Mouse (Mus musculus) limb, embryonic 14.5 days (tissue): ENCODE measurements at regions not wholly inside any gene's neighbourhood (a gene's known extent, or its start where the extent isn't known, plus 50 kb on each side); places are given as distances from the start of the nearest gene placed in this dataset.
"Not testable (repeated sequence)": the region's sequence is repeated elsewhere in the genome, so short reads cannot be mapped to it uniquely, and the experiment has no call there.

Experiments
- ATAC-seq: fragments of 200-750 bp; cut with Nextera tagmentation; 2 replicates; pipeline ENCODE4 v1.8.0; 2017; ENCODE audit warnings: low read depth, moderate number of reproducible peaks, moderate TSS enrichment; ENCODE audit not compliant: low FRiP score
- DNase-seq: peaks from one replicate; pipeline ENCODE4 v3.0.0-alpha.2; 2015; ENCODE audit warnings: low spot score
- H3K27ac ChIP-seq: fragments of 300-500 bp; sonication (generic); replicated peaks from 2 replicates; pipeline ENCODE4 v1.5.1; 2014; ENCODE audit warnings: low read depth, mild to moderate bottlenecking, low read length, moderate library complexity, mixed read lengths
- H3K27me3 ChIP-seq: fragments of 300-500 bp; sonication (generic); 2 replicates; pipeline ENCODE4 v1.6.1; 2014; ENCODE audit warnings: low read length, mixed read lengths; ENCODE audit not compliant: control insufficient read depth, insufficient read depth
- H3K36me3 ChIP-seq: fragments of 300-500 bp; sonication (generic); 2 replicates; pipeline ENCODE4 v1.6.1; 2014; ENCODE audit warnings: mild to moderate bottlenecking, low read length, moderate library complexity, mixed read lengths; ENCODE audit not compliant: control insufficient read depth, insufficient read depth
- H3K4me1 ChIP-seq: fragments of 300-500 bp; sonication (generic); 2 replicates; pipeline ENCODE4 v1.6.1; 2014; ENCODE audit warnings: antibody characterized with exemption, low read length, mixed read lengths; ENCODE audit not compliant: control insufficient read depth, insufficient read depth
- H3K4me2 ChIP-seq: fragments of 300-500 bp; sonication (generic); replicated peaks from 2 replicates; pipeline ENCODE4 v1.6.1; 2014; ENCODE audit warnings: low read depth, mild to moderate bottlenecking, low read length, moderate library complexity; ENCODE audit not compliant: severe bottlenecking
- H3K4me3 ChIP-seq: fragments of 300-500 bp; sonication (generic); replicated peaks from 2 replicates; pipeline ENCODE4 v1.5.1; 2014; ENCODE audit warnings: low read length
- H3K9ac ChIP-seq: fragments of 300-500 bp; sonication (generic); 2 replicates; pipeline ENCODE4 v1.6.1; 2014; ENCODE audit warnings: mild to moderate bottlenecking, low read depth, low read length, moderate library complexity; ENCODE audit not compliant: severe bottlenecking
- H3K9me3 ChIP-seq: fragments of 300-500 bp; sonication (generic); 2 replicates; pipeline ENCODE4 v1.6.1; 2016; ENCODE audit warnings: low read length; ENCODE audit not compliant: control insufficient read depth
- POLR2A ChIP-seq: fragments of 200-500 bp; IDR thresholded peaks from 2 replicates; pipeline ENCODE4 v1.8.0; 2012; ENCODE audit warnings: inconsistent platforms, mild to moderate bottlenecking, moderate library complexity, borderline replicate concordance; ENCODE audit not compliant: insufficient read depth, insufficient read length; ENCODE audit errors: extremely low read depth
- WGBS: fragments of 180-500 bp; shearing (Covaris S2); extraction: QIAGEN DNeasy Blood & Tissue Kit; methylation state at CpG from one replicate; pipeline ENCODE4 v1.1.7; 2014; 5-methylcytosine and 5-hydroxymethylcytosine counted together

DNA sequence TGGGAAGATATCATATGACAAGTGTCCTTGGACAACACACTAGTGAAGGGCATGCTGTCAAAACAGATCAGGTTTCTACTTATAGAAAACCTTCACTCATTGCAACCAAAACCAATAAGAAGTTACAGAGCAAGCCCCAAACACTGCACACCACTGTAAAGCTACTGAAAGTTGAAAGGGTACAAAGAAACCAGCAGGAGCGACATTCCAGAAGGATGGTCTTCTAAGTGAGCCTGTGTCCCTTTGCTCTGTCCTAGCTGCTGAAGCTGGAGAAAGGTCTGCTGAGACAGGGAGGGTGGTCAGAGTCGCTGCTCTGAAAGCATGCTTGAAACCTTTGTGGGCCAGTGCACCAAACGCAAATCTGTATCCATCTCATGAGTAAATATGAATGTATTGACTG, 611.3 kb upstream of the Chrm3 start:
- ATAC-seq, result no peak
- TF ChIP-seq POLR2A, result no peak
- Histone ChIP-seq H3K4me2 (no peak overlapping the region), H3K9ac (no peak overlapping the region), H3K9me3 (no peaks in the 10 kb centered on the region), H3K27ac (no peak overlapping the region), H3K4me3 (no peak overlapping the region), H3K36me3 (no peaks in the 10 kb centered on the region), H3K27me3 (no peaks in the 10 kb centered on the region), H3K4me1 (no peaks in the 10 kb centered on the region)
- no peak for DNase-seq
- whole genome bisulfite sequencing, result 74% methylated on average over 3 of the region's 3 CpGs

DNA sequence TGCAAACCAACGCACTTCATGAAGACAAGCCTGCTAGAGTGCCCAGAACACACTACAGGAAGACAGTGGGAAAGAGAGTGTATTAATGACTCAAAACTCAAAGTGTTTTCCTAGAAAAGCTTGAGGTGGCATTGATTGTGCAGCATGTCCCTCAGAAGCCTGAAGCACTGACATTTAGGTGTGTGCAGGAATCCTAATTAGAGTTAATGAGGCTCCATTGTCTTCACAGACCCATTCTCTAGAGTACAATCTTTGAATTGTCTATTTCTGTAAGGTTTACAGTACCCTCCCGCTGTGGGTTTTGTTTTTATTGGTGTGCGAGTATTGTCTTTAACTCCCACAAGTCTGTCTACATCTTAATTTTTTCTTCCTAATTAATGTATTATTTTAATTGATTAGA, 610.1 kb upstream of the Chrm3 start:
- no peaks in the 10 kb centered on the region for H3K9me3 ChIP-seq
- H3K4me2 ChIP-seq, result no peak overlapping the region
- no peaks in the 10 kb centered on the region for H3K36me3 ChIP-seq
- WGBS, result 87% methylated on average over 3 of the region's 3 CpGs
- no peak for DNase-seq
- no peak for TF ChIP-seq POLR2A
- H3K4me1 ChIP-seq, result no peaks in the 10 kb centered on the region
- no peak for ATAC-seq
- H3K9ac ChIP-seq, result no peak overlapping the region
- H3K27me3 ChIP-seq, result no peaks in the 10 kb centered on the region
- H3K27ac ChIP-seq, result no peak overlapping the region
- no peak overlapping the region for H3K4me3 ChIP-seq

DNA sequence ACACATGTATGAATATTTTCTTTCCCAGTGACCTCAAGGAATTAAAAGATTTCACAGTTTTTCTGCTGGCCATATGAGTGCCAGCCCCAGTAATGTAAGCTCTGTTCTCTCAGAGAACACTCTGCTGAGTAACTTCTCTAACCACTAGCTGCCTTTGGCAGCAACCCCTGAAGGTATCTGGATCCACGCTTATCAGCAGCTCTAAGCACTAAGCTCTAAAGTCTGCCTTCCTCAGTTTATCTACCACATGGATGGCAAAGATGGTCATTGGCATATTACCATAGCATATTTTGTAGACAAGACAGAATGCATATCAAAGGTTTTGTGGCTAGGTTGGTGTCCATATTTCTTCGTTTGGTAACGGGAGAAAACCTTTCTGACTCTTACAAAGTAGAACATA, 592.3 kb upstream of the Chrm3 start:
- Histone ChIP-seq H3K36me3 (no peaks in the 10 kb centered on the region), H3K9me3 (no peaks in the 10 kb centered on the region), H3K9ac (no peak overlapping the region), H3K4me1 (no peaks in the 10 kb centered on the region), H3K4me3 (no peak overlapping the region), H3K27ac (no peak overlapping the region), H3K4me2 (no peak overlapping the region), H3K27me3 (no peaks in the 10 kb centered on the region)
- ATAC-seq, result no peak
- no peak for DNase-seq
- TF ChIP-seq POLR2A, result no peak
- WGBS, result 91% methylated on average over 3 of the region's 3 CpGs

DNA sequence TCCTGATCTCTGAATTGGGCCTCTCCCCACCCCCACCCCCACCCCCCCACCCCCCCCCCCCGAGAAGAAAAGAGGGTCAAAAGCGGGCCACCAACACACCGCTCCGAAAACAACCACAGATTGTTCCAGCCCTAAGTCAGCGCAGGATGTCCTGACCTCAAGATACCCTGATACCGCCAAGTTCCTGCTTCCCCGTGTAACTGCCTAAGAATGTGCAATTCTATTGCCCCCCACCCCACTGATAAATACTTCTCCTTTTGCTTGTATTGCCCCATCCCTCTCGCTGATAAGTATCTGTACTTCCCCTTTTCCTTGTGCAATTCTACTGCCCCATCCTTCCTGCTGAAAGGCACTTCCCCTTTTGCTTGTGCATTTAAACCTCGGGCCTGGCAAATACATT, 590.0 kb upstream of the Chrm3 start:
- H3K27ac ChIP-seq, H3K4me3 ChIP-seq, ATAC-seq, DNase-seq, H3K4me1 ChIP-seq, H3K9ac ChIP-seq, H3K36me3 ChIP-seq, H3K27me3 ChIP-seq, H3K4me2 ChIP-seq, H3K9me3 ChIP-seq: not testable (repeated sequence)
- WGBS, result 94% methylated on average over 4 of the region's 9 CpGs

DNA sequence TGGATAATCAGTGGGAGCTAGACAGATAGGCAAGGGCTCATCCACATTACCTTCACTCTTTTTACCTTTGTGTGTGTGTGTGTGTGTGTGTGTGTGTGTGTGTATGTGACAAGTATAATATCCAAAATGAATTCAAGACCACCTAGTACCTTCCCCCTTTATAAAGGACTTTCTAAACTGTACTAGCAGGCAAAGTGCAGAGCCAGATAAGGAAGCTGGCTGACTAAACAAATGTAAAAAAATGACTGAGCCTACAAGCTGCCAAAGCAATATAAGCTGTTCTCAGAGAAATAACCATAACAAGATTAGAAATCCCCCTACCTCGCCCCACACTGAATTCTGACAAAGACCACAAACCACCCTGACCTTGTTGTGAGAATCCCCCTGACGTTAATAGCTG, 586.8 kb upstream of the Chrm3 start:
- Histone ChIP-seq H3K27ac (no peak overlapping the region), H3K4me1 (no peaks in the 10 kb centered on the region), H3K4me2 (no peak overlapping the region), H3K9me3 (no peaks in the 10 kb centered on the region), H3K36me3 (no peaks in the 10 kb centered on the region), H3K9ac (no peak overlapping the region), H3K4me3 (no peak overlapping the region), H3K27me3 (no peaks in the 10 kb centered on the region)
- no peak for TF ChIP-seq POLR2A
- 68% methylated on average over 2 of the region's 2 CpGs for WGBS
- DNase-seq (no peak), ATAC-seq (no peak)

DNA sequence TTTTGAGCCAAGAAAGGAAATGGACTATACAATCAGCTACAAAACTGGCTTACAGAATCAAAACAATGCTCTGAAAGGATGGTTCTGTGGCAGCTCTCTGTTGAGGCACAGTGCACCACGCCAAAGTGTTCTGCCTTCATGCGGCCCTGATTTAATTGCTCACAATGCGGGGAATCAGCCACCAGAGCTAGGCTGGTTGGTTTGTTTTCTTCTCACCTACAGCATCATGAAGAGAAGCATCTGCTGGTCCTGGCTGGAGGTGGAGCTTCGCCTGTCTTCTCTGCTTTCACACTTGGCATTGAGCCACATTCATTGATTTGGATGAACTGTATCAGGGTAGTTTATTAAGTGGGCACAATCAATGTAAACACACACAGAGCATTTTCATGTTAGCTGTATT, 583.2 kb upstream of the Chrm3 start:
- Histone ChIP-seq H3K4me3 (no peak overlapping the region), H3K27ac (no peak overlapping the region), H3K36me3 (no peaks in the 10 kb centered on the region), H3K27me3 (no peaks in the 10 kb centered on the region), H3K9me3 (no peaks in the 10 kb centered on the region), H3K9ac (no peak overlapping the region), H3K4me2 (no peak overlapping the region), H3K4me1 (no peaks in the 10 kb centered on the region)
- ATAC-seq (no peak), DNase-seq (no peak)
- 42% methylated on average over 4 of the region's 4 CpGs for WGBS
- no peak for TF ChIP-seq POLR2A
